Mouse (Mus musculus) brain, embryonic 18.5 days (tissue): ENCODE results near the gene Wdr18.
A peak's percentile ranks its signal among the peaks of the same experiment; 100 is the strongest.

ENCODE experiments used
- DNase-seq: peaks from one replicate; pipeline ENCODE4 v3.0.0-alpha.2; 2012; ENCODE audit warnings: low read depth, low spot score

Gene Wdr18

DNA sequence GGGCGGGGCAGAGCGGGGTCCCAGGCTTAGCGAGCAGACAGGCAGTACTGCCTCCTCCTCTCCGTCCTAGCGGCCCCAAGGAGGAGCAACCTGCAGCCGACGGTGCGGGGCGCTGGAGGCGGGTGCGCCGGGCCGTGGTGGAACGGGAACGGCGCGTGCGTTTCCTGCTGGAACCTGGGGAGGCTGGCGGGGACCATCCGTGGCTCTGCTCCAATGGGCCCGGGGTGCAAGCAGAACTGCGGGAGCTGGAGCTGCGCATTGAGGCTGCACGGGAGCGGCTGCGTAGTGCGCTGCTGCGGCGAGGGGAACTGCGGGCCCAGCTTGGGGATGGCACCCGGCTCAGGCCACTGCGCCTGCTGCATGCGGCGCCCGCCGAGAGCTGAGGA lies 16.8 kb downstream of the Wdr18 start:
- DNase-seq: no peak

DNA sequence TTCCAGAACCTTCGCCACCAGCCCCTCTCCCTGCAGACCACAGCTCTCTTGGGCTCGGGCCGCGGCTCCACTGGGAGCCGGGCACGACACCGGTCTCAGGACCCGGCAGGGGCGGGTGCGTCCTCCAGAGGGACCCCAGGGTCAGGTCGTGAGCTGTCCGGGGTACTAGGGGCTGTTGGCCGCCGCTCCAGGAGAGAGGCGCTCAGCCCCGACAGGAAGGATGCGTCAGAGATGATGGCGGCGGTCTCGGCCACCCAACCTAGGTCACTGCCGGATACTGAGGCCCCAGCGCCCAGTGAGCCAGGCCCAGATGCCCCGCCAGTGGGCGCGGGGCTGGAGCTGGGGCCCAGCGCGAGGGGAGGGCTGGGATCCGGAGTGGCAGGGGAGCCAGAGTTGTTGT lies 17.4 kb downstream of the Wdr18 start:
- no peak for DNase-seq

DNA sequence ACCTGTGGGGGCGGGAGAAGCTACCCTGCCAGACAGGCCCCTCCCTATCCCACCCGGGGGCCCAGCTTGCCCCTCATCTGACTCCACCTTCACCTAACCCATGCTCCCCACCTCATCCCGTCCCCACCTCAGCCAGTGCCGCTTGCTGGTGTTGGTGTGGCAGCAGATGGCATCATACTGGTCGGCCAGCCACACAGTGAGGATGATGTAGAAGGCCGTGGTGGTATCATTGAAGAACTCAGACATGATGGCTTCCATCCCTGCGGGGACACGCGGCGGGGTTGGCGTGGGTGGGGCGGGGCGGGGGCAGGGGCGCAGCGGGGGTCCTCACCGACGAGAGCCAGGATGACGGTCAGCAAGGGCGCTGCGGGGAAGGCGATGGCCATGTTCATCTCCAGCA lies 18.1 kb downstream of the Wdr18 start:
- DNase-seq: no peak

DNA sequence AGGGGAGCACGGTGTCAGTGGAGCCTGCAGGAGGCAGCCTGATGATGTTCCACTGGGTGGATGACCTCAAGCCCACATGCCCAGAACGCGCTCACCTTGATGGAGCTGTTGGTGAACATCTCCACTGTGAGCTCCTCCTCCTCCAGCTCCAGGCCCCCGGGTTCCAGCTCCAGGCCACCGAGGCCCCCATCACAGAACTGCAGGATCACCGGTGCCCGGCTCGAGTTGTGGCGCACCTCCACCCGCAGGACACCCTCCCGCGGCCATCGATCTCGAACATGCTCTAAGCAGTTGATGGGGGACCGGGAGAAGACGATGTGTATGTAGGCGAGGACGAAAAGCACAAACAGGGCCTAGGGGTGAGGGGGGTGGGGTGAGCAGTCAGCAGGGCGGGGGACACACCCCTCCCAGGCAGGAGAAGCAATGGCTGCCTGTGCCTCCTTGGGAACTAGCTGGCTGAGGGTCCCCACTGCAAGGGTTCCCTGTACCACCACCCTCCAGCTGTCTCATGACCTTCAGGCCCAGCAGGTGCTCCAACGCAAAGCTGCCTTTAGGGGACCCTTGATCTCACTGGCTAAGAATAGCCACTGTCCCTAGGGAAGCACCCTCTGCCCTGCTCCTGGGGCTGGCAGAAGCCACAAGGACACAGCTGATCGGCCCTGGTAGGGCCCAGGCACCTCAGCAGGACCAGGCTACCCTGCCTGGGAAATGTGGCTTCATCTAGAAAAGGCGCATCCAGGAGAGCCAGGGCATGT lies 19.6 kb downstream of the Wdr18 start:
- no peak for DNase-seq

DNA sequence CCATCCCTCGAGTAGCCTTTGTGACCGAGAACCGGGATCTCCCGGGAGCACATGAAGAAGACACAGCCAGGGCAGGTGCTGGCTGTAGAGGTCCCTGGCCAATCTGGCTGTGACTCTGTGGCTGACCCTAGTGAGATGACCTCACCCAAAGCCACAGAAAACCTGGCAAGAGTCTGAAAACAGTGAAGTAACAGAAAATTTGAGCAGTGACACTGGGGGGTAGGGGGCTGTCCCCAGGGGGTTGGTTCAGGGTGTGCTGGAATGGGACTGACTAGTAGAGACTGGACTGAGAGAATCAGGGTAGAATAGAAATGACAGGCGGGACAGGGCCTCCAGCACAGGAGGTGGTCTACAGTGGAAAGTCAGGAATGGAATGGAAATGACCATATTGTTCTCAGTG lies 23.3 kb downstream of the Wdr18 start:
- no peak for DNase-seq

DNA sequence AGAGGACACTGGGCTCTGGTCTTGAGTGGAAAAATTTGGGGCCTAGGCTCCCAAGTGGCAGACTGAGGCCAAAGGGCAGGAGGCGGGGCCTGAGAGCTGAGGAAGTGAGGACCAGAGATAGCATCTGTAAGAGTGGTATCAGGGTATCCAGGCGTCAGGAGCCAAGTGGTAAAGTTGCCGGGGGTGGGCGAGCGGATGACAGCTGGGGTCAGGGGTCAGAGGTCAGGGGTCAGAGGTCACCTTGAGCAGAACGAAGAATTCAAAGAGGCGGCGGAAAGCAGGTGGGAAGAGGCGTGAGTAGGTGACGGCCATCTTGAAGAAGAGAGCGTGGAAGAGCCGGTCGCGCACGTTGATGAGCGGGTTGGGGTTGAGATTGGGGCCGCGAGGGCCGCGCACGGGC lies 23.7 kb downstream of the Wdr18 start:
- DNase-seq: no peak

DNA sequence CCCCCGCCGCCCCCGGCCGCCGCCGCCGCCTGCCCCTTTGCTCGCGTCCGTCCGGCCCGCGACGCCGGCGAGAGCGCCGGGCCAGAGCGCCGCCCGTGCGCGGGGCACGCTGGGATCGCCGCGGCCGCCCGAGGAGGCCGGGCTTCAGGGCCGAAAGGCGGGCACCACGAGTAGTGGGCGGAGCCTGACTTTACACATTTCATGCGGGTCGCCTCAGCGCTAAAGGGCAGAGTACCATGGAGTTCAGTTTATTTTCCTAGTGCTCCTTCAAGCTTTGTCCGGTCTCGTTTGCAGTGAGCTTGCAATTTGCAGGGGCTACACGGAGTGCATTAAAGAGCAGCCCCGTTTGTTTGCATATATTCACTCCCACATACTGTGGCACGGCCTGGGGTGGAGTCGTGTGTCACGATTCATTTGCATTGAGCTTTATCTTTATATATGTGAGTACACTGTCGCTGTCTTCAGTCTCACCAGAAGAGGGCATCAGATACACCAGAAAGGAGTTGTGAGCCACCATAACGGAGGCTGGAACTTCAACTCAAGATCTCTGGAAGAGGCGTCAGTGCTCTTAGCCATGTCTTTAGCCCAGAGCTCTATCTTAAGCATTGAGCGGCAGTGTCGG lies 24.4 kb downstream of the Wdr18 start, which contains the start of gene Tmem259:
TSS of gene Tmem259 (minus strand) at position 136 of the 622 bp plus-strand sequence.
- DNase-seq: peak; percentile 87

DNA sequence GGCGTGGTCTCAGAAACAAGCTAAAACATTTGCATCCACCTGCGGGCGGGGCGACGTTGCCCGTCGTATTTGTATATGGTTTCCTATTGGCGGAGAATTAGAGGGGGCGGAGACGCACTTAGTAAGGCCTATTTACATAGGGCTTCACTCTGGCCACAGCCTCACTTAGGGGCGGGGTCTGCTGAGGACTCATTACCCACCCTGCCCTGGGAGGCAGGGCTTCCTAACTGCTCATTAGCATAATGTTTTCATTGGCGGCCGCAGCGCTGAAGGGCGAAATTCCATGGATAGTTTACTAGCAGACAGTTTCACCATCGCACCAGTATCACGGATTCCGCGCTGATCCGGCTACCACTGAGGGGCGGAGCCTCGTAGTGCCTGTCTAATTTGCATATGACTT lies 24.9 kb downstream of the Wdr18 start:
- peak; percentile 98 for DNase-seq

DNA sequence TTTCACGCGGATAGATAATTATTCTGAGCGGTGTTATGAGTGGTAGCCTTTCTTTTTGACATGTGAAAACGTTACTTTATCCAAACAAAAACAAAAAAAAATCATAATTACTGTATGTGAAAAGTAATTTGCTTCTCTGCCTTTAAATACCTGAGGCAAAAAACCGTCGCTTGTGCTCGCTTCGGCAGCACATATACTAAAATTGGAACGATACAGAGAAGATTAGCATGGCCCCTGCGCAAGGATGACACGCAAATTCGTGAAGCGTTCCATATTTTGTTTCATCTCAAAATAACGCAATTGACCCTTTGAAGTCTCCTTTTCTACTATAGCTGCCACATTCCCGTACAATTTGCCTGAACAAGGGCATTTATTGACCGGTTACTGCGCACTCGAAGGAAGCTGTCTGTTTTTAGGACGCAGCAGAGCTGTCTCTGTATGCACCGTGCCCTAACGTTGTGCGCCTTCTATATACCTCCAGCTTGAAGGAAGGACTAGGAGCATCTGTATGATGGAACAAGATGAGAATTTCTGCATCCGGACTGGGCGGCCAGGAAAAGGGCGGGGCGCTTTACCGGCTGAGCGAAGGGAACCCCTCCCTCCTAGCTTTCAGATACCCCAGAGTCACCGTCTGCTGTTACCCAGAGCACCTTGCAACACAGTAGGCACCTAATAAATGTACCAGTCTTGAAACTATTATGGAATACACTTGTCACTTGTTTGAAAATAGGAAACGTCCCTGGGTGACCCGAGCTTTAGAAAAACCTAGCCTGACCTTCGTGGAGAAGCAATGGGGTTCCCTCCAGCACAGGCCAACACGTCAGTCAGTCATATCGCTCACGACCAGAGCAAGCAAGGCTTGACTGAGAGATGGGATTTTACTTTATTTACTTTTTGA lies 25.6 kb downstream of the Wdr18 start:
- DNase-seq: peak; percentile 32

DNA sequence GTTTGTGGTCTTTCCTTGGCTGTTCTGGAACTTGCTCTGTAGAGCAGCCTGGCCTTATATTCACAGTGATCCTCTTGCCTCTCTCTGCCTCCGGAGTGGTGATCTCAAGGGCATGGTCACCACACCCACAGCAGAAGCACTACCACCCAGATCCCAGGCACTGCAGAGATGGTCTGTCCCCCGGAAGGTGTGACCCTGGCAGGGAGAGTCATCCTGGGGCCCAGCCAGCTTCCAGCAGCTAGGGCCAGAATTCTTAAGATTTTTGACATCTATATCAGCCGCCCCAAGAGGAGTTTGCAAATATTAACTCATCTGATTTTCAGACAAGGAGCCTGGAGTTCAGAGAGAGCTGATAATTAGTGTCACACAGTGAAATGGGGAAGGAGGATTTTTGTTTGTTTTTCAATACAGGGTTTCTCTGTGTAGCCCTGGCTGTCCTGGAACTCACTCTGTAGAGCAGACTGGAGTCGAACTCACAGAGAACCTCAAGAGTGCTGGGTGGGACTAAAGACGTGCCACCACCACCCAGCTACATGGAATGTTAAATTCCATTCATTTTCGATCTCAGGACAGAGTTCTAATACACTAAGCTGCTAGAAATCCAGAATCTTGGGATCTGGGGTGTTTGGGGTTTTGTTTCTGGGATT lies 26.4 kb downstream of the Wdr18 start:
- DNase-seq: no peak

DNA sequence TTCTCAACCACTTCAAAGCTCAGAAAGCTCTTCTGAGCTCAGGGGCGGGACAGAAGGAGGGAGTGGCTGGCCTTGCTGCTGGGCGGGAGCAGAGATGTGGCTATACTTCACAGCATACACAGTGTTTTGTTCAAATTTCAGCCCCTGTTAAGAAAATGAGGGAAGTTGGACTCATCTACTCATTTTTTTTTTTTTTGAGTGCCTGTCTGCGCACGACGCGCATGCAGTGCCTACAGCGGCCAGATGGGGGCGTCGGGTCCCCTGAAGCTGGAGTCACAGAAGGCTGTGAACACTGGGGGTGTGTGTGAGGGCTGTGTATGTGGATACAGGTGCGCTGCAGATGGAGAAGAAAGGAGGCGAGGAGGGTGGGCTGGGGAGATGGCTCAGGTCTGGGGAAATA lies 27.0 kb downstream of the Wdr18 start:
- DNase-seq: no peak

DNA sequence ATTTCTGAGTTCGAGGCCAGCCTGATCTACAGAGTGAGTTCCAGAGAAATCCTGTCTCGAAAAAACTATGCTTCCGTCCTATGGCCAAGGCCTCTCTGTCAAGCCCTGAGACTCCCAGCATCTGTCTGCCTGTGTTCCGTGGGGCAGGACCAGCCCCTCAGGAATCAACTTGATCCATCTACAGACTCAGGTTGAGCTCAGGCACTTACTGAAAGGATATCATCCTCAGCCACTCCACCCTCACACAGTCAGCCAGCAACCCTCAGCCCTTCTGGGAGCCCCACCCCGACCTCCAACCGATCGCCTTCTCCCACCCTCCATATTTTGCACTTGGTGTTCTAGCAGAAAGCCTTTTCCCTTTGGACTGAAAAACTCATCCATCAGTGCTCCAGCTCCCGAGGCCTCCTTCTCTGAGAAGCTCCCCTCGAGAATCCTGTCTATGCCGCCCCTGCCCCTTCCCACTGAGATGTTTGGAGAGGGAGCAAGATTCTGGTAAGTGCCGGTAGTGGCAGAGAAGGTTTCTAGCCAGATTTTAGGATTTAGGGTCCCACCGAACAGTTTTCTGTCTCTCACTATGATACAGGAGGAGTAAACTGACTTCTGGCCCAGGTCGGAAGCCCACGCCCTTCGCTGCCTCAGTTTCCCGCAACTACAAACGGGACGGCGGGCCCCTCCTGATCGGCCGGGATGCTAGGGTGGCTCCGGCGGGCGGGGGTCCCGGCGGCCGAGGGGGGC lies 28.0 kb downstream of the Wdr18 start:
- DNase-seq: no peak

DNA sequence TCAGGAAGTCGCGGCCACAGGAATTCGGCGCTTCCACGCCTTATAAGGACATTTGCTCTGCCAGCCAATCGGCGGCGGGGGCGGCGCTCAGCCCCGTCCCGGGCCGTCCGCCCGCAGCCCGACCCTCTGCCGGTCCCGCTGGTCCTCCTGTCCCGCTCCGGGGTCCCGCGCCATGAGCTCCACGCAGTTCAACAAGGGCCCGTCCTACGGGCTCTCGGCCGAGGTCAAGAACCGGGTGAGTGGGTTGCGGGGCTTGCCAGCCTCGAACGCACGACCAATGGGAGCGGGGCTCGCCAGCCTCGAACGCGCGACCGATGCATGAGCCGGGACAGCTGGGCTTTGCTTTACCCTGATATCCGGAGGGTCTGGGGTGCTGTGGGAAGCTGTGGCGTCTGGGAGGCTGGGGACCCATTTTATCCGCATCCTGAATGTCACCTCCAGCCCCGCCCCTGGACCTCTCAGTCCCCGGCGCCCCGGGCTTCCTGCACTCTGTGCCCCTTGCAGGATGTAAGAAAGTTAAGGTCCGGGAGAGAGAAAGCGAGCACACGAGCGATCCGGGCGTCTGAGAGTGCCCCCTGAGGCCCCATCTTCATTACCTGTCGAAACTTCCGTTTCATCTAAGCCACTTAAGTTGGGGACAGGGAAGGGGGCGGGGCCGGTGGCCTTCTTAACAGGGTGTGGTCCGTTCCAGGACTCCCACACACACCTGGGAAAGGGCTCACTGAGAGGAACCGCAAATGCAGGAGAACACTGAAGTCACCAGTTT lies 28.7 kb downstream of the Wdr18 start, which contains the start of gene Cnn2:
TSS of gene Cnn2 (plus strand) at position 79 of the 766 bp plus-strand sequence.
- DNase-seq: no peak

DNA sequence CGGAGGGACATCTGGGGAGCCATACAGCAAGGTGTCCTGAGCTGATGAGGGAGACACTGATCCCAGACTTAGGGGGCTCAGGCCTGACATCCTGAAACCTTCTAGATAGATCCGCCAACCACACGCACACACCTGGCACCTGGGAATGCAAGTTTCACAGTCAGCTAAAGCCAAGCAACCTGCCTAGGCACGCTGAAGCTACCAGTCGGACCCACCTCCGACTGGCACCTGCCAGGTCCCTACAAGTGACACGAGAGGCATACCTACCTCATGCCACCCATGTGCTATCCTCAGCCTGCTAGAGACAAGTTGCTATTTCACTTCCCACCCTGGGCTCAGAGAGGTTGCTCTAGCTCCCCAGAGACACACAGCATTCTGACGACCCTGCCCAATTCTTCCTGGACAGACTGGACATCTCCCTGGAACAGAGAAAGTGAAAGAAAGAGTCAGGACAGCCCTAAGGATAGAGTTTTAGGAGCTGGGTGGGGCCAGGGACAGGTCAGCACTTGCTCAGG lies 29.4 kb downstream of the Wdr18 start:
- DNase-seq: no peak

DNA sequence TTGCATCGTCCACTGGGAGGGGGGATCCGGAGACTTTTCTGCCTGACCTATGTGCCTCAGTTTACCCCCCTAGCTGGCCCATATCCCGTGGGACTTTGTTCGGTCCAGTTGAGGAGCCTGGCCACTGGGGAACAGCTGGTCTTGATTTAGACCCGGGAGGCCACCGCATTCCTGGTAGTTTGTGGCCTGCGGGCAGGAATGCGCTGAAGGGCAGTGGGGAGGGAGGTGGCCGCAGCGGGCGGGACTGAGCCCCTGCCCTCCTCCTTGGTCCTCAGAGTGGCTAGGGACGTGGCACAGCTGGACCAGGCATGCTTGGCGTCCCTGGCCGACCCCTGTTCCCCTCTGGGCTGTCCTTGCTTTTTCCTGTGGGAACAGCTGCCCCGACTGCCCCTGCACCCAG lies 29.9 kb downstream of the Wdr18 start:
- no peak for DNase-seq

DNA sequence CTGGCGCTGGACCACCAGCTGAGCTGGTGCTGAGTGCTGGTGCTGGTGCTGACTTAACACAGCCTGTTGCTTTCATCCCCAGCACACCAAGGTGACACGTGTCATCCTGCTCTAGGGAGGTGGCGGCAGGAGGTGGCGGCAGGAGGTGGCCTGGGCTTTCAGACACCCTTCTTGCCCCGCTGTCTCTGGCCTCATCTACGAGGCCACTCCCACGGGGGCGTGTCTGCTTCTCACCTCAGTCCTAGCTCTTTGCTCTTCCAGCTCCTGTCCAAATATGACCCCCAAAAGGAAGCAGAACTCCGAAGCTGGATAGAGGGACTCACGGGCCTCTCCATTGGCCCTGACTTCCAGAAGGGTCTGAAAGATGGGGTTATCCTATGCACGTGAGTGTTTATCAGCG lies 31.1 kb downstream of the Wdr18 start:
- no peak for DNase-seq

DNA sequence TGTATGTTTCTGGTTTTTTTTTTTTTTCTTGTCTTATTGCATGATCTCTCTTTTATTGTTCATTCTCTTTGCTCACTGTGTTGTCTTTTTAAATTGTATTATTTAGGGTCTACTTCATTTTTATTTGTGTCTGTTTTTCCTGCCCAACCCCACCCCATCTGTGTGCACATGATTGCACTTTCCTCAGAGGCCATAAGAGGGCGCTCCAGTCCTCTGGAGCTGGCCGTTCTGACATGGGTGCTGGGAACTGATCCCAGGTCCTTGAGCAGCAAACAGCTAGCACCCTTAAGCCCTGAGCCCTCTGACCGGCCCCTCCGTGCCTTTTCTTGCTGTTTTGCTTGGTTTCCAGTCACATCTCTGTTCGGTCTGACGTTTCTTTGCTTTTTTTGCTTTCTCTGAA lies 31.6 kb downstream of the Wdr18 start:
- no peak for DNase-seq

DNA sequence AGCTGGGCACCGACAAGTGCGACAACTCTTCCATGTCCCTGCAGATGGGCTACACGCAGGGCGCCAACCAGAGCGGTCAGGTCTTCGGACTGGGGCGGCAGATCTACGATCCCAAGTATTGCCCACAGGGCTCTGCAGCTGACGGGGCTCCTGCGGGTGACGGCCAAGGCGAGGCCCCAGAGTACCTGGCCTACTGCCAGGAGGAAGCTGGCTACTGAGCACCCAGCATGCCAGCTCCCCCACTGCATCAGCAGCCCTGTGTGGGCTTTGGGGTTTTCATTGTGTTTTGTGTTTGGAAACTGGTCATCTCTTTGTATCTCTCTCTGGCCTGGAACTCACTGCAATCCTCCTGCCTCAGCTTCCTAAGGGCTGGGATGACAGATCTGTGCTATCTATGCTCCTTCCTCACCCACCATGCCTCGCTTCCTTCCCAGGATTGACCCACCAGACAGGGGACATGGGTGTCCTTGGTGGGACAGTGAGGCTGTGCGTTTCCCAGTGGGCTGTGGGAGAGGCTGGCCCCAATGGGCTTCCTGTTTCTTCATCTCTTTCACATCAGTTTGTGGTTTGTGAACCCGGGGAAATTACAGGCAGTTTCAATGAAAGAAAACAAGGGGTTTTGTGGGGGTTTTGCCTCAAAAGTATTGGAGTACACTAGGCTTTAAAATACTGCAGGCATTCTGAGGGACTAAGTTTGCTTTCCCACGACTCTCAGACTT lies 34.6 kb downstream of the Wdr18 start:
- DNase-seq: no peak

DNA sequence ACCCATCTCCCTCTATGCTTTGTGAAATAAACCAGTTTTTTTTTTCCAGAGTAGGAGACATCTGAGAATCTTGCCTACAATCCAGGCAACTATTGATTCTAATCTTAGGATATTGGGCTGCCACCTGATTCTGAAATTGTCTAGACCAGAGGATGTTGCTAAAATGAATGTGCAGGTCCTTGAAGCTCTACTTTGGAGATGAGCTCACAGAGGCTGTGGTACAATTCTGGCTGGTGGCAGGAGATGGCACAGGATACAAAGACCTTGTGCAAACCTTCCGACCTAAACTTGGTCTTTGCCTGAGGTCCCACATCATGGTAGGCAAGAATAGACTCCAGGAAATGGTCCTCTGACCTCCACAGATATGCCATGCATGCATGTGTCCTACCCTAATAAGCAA lies 35.7 kb downstream of the Wdr18 start:
- no peak for DNase-seq
